Mouse (Mus musculus) lung, adult 2 months (tissue): ENCODE measurements at regions not wholly inside any gene's neighbourhood (a gene's known extent, or its start where the extent isn't known, plus 50 kb on each side); places are given as distances from the start of the nearest gene placed in this dataset.

ENCODE experiments used
- CTCF ChIP-seq: fragments of 200-500 bp; IDR thresholded peaks from 2 replicates; pipeline ENCODE4 v1.5.1; 2011; ENCODE audit warnings: mild to moderate bottlenecking, low read length, control low read depth; ENCODE audit not compliant: insufficient read depth
- POLR2A ChIP-seq: fragments of 200-500 bp; IDR thresholded peaks from 2 replicates; pipeline ENCODE4 v1.6.1; 2011; ENCODE audit warnings: low read depth, mild to moderate bottlenecking, control low read depth, low read length, borderline replicate concordance; ENCODE audit errors: extremely low read depth

DNA sequence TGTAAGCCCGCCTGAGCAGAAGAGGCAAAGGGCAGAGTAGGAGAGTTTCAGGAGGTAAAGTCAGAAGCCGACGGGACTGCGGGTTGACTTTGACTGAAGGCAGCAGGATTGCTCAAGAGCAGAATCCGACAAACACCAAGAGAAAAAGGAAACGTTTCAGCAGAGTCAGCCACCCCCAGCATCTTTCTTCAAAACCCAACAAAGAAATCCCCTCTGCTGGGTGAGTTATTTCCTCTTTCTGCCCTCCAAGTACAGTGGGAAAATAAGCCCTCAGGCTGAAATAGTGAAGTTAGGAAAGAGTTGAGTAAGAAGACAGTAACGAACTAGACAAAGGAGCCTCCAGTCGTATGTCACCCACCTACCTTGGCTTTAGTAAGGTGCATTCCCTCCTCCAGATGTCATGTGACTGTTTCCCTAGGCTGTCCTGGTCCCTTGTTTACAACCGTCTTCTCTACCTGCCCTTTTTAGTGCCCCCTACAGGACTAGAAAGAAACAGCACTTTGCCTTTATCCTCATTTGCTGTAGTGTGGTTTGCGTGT, 196.9 kb downstream of the Dusp6 start:
- no peak; the same call in 1 of the 2 replicates for TF ChIP-seq CTCF
- no peak for TF ChIP-seq POLR2A
